Mouse (Mus musculus): Measurements from ENCODE around the gene Npcd.

Gene Npcd

DNA sequence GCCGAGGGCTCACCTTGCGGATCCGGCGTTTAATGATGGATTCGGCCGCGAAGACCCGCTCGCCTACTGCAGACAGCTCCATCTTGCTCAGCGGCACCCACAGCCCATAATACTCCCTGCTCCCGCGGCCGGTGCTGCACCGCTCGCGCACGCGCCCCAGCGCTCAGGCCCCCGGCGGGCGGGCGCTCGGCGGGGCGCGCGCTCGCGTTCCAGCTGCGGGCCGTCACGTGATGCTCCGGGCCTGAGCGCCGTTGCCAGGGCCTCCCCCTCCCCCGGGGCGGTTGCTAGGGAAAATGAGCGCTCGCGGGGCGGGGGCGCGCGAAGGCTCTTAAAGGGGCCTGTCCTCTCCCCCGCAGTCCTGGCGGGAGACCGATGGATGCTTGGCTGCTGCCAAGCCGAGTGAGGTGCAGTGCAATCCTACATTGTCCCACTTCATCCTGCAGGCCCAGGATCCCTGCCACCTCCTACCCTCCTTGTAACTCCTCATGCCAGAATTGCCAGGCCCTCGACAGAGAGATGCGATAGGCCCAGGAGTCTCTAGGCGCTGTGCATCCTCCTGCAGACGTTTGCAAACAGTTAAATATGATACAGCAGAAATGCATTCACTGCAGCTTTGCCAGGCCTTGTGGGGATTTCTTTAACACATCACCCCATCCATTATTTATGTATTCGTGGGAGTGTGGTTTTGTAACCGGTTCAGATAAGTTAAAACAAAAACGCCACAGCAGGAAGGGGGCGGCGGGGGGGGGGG, at the start of gene Npcd, which contains the start of gene Cbx6:
Npcd (minus strand) TSS at position 108 of the 751 bp plus-strand sequence.
Cbx6 (minus strand) TSS at position 559 of the 751 bp plus-strand sequence.
- peak; percentile 96 to 99 for DNase-seq

- peak; percentile 94 to 96 for DNase-seq
Measured at GRCm38 (mm10) chr15:79883352-79883822, 49.4 kb upstream of the Npcd start.

DNA sequence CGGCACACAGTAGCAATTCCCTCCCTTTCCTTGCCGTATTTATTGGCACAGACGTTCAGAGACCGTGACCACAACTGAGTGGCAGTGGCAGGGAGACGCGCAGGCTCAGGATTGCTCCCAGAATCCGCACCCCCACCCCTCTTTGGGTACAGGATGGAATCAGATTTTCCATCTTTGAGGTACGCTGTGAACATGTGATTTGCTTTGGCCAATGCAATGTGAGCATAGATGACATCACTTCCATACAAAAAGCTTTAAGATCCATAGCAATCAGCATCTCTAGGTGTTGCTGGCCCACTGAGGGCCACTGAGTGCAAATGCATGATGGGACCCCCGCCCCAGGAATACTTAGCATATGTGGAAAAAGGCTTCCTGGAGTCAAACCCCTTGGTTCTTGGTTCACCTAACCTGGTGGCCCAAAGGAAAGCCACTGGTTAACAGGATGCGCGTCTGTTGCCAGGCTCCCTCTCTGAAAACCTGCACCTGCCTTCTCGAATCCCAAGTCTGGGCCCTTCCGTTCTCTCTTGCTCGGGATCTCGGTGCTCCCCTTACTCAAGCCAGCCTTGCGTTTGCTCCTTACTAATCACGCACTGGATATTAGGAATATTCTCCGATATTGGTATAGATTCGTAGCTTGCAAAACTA, 48.7 kb upstream of the Npcd start:
- DNase-seq = peak; percentile 50 to 56

DNA sequence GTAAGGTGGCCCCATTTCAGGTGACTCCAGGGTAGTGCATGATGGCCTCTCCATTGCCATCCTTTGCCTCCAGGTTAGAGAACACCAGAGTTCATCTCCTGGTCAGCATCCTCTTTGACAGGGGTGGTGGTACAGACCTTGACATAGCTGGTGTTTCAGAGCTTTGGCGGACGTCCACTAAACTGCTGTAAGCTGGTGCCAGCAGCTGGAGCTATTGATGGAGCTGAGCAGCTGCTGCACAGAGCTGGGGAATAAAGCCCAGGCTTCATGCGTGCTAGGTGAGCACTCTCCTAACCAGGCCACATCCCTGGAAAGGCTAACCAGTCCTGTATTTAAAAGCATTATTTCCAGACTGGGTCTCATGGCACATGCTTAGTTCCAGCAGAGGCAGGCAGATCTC, 46.4 kb upstream of the Npcd start:
- DNase-seq = no peak

- peak; percentile 58 to 60 for DNase-seq
Measured at GRCm38 (mm10) chr15:79879319-79879718, 45.3 kb upstream of the Npcd start.

DNA sequence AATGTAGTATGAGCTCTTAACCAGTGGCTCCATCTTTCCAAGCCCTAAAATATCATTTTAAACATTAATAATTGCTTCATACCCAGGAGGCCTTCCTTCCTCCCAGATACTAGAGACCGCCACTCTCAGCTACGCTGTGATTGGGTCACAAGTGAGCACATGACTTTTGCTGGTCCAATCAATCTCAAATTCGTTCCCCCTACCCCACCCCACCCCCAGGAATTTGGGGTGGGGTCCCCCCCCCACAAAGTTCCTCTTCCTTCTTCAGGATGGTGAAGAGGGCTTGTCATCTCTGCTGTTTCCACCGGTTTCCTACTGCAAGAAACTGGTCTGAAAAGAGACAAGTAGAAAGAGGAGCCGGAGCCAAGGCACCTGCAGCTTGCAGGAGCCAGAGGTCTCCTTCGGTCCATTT, 44.7 kb upstream of the Npcd start:
- DNase-seq = no peak

DNA sequence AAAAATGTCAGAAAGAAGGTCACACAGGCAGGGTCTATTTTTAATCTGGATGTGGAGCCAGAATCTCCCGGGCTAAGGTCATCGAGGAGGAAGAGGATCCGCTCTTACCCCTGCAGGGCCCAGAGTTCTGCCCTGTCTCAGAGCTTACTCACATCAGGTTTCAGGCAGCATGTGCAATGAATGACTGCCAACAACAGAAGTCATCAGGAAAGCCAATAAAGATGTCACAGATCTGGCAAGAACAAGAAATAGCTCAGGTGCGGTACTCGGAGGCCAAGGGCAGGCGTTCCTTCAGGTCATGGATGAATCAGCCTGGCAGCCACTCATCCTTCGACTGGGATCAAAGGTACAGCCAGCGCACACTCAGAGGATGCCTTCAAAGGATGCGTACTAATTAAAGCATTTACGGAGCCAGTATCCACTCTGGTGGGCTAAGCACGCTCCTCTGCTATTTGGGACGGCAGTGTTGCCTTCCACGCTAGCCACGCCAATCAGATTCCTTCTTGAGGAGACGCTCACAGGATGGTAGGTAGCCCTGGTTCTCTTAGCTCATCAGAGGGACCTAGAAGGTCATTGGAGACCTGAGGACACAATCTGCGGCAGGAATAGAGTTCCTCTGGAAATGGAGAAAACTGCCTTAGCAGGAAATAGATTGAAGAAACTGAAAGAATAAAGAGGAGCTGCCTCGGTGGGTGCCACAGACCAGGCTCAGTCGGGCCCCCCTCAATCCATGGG, 41.4 kb upstream of the Npcd start:
- no peak for DNase-seq

GRCm38 (mm10) chr15:79873995-79874394, 40.0 kb upstream of the Npcd start:
- no peak for DNase-seq

GRCm38 (mm10) chr15:79873545-79873944, 39.5 kb upstream of the Npcd start:
- DNase-seq = no peak

- no peak for DNase-seq
Measured at GRCm38 (mm10) chr15:79867260-79868002, 33.4 kb upstream of the Npcd start.

DNA sequence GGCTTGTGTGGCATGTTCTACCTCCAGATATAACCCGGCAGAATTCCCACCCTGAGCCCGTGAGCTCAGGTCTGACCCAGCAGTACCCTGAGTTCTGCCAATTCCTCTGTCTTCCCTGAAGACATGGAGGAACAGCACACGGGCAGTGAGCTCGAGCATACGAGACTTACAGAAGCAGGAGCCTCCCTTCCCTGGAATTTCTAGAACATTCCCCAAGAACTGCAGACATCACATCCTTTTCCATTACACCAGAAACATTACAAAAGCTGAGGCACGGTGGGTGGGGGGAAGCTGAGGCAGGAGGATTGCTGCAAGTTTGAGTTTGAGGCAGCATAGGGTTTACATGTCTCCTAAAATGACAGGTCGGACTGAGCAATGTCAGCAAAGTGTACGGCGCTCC, 25.8 kb upstream of the Npcd start:
- DNase-seq = no peak

- no peak for DNase-seq
Measured at GRCm38 (mm10) chr15:79858979-79859378, 24.9 kb upstream of the Npcd start.

DNA sequence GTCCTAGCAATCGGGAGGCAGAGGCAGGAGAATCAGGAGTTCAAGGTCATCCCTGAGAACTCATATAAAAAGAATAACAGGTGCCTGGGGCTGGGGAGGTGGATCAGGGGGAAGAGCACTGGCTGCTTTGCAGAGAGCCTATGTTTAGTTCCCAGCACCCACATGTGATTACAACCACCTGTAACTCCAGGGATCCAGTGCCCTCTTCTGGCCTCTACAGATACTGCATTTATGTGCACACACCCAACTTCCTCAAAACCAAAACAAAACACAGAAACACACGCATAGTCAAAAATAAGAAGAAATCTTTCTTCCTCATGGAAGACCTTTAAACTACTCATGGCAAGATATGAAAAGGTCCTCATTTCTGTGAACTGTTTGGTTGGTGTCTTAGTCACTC, 16.1 kb upstream of the Npcd start:
- no peak for DNase-seq

GRCm38 (mm10) chr15:79847100-79847499, 13.1 kb upstream of the Npcd start:
- DNase-seq = no peak

DNA sequence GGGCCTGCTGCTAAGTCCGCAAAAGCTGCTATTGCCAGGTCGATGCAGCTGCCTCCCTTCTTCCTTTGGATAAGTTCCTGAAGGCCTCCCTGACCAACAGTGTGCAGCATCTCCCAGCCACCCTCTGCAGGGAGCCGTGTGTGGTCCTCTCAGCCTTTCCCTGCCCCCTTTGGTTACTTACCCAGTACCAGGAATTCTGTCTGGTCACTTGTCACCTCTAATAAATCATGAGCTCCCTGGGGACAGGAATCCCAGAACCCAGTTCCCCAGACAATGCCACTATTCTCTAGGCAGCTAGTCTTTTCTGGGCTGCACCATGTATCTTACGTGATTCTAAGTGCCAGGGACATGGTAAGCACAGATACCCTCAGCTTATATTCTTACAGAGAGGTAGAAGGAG, 11.9 kb upstream of the Npcd start:
- no peak for DNase-seq

- no peak for DNase-seq
Measured at GRCm38 (mm10) chr15:79842985-79843384, 8.9 kb upstream of the Npcd start.

DNA sequence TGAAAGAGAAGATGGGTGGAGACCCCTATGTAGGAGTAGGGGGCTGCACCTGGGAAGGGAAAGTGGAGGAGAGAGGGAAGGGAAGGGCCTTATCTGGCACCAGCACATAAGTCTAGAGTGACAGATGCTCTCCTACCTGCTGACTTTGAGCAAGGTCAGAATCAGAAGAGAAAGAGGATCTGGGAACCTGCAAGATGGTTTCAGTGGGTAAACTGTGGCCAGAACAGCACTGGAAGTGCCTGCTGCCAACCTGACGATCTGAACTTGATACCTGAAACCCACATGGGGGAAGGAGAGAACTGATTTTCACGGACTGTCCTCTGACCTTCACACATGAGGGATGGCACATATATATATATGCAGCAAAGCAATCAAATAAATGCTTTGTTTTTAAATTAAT, 6.2 kb upstream of the Npcd start:
- no peak for DNase-seq

- peak in 1 of 2 experiments; percentile 21 for DNase-seq
Measured at GRCm38 (mm10) chr15:79834881-79835260, 834 bp upstream of the Npcd start.

- peak; percentile 46 to 47 for DNase-seq
Measured at GRCm38 (mm10) chr15:79833251-79834050, 586 bp downstream of the Npcd start.

DNA sequence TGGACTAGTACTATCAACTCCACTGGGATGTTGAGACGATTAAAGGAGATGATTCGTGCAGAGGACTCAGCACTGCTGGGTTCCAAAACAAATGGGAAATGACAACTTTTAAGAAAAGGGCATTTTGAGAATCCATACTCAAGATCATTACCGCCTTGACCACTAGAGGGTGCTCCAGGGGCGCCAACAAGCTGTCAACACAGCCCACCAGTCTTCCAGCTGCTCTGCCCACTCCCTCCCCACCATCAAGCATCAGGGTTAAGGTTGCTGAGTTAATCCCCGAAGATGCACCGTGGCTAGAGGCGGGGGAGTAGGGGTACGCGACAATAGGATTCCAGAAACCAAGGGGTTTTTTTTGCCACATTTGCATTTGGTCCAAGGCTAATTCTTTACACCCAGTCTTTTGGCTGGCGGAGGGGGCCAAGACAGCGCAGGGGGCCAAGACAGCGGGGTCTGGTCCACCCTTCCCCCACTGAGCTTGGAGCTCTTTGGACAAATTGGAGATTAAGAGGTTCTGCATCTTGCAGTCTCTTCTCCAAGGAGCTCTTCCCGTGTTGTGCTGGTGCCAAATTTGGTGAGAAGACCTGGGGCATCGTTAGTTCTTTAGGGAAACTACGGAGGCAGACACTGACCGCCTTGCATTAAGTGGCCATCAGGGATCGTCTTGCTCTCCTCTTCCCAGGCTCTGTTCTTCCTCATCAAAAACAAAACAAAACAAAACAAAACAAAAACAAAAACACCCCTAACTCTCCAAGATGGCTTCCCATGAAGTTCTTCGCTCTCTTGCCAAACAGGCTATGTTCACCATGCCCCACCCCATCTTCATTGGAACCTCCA, 1.8 kb downstream of the Npcd start:
- DNase-seq = peak; percentile 77 to 85

DNA sequence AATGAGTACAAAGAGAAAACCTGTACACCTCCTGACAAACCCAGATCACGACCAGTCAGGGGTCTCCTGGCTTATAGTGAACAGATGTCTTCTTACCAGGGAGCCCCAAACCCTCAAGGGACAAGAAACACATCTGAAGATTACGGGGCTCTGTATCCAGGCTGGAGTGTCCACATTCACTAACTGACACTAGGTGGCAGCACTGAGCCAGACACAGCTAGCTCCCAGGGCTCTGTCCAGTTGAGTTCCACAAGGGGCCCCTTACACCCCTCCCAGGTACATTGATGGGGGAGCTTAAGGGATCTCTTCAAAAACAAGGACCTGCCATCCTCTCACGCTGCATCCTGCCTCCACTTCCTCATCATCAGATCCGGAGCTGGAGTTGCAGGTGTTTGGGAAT, 3.6 kb downstream of the Npcd start:
- peak; percentile 78 to 86 for DNase-seq

All from cerebellum, postnatal 36 days (tissue).